ENCODE assay signal across 26 mouse cellular contexts in genomic region chr3:31236146-31236545, GRCm38 (mm10).
DNase-seq lines count a peak whose midpoint lies in the region; ATAC-seq and TF ChIP-seq lines count a peak whose summit lies in the region.
"Had no signal": no experiment of that assay in that cellular context is flagged by ENCODE, and none has a peak within 500 bp of the region (broad histone marks: within the 10 kb centered on the region; RNA-seq: fewer than 3 reads in every experiment).

No protein-coding gene starts in this region.

- no peak for TF ChIP-seq POLR2A in cortical plate, adult 2 months (IDR thresholded peaks at IDR 0.05; ENCODE audit: extremely low read depth, insufficient read depth, low read length)

- H3K9me3 ChIP-seq in kidney, embryonic 14.5 days (ENCODE audit: control insufficient read depth, low read length) = no peaks in the 10 kb centered on the region
- H3K9me3 ChIP-seq: hindbrain, embryonic 10.5 days; hindbrain, embryonic 15.5 days; limb, embryonic 13.5 days; midbrain, embryonic 10.5 days; midbrain, embryonic 15.5 days; neural tube, embryonic 15.5 days; stomach, embryonic 15.5 days had no signal

- ATAC-seq in kidney, embryonic 14.5 days (ENCODE audit: low FRiP score, low TSS enrichment) = peak; percentile 23; the same call in 1 of the 2 replicates
- ATAC-seq: forebrain, postnatal 0 days; inflammation-experienced regulatory T-cells, adult 6 months; midbrain, embryonic 15.5 days; Patski had no signal

- no peak overlapping the region for H3K4me3 ChIP-seq in kidney, embryonic 14.5 days (ENCODE audit: low read length)
- H3K4me3 ChIP-seq in cortical plate, adult 2 months (ENCODE audit: insufficient read depth, low read length) = no peak overlapping the region
- H3K4me3 ChIP-seq: erythroblast, embryonic 14.5 days; hindbrain, embryonic 10.5 days; hindbrain, embryonic 15.5 days; limb, embryonic 13.5 days; midbrain, embryonic 10.5 days; midbrain, embryonic 15.5 days; neural tube, embryonic 15.5 days; stomach, embryonic 15.5 days had no signal

- H3K4me2 ChIP-seq in kidney, embryonic 14.5 days (replicated peaks; ENCODE audit: low read depth, low read length) = no peak overlapping the region
- H3K4me2 ChIP-seq: hindbrain, embryonic 15.5 days; limb, embryonic 13.5 days; liver, embryonic 11.5 days; midbrain, embryonic 15.5 days; neural tube, embryonic 15.5 days; stomach, embryonic 15.5 days had no signal

- peak overlapping the region; percentile 76 for H3K27ac ChIP-seq in kidney, embryonic 14.5 days (ENCODE audit: low read depth, low read length)
- 0 out of 2 replicates have a peak overlapping the region, but pooled peaks have one; percentile 13 for H3K27ac ChIP-seq in cortical plate, adult 2 months (ENCODE audit: insufficient read depth, low read length)
- H3K27ac ChIP-seq: hindbrain, embryonic 10.5 days; hindbrain, embryonic 15.5 days; limb, embryonic 13.5 days; midbrain, embryonic 10.5 days; midbrain, embryonic 15.5 days; neural tube, embryonic 15.5 days; stomach, embryonic 15.5 days had no signal

- H3K4me1 ChIP-seq in kidney, embryonic 14.5 days (ENCODE audit: control insufficient read depth, insufficient read depth, low read length) = peaks cover 28% of the 10 kb centered on the region
- H3K4me1 ChIP-seq in cortical plate, adult 2 months (ENCODE audit: control insufficient read depth, insufficient read depth, low read length) = no peaks in the 10 kb centered on the region
- H3K4me1 ChIP-seq: hindbrain, embryonic 15.5 days; midbrain, embryonic 10.5 days; midbrain, embryonic 15.5 days; neural tube, embryonic 15.5 days had no signal

- no peaks in the 10 kb centered on the region for H3K36me3 ChIP-seq in kidney, embryonic 14.5 days (ENCODE audit: control insufficient read depth, insufficient read depth, low read length)
- H3K36me3 ChIP-seq: hindbrain, embryonic 10.5 days; limb, embryonic 13.5 days; midbrain, embryonic 10.5 days; stomach, embryonic 15.5 days had no signal

- 54% methylated on average over 3 of the region's 3 CpGs for WGBS in kidney, embryonic 14.5 days

- DNase-seq in kidney, adult 11 months = no peak
- DNase-seq in lung, postnatal 10 days = peak; percentile 15
- DNase-seq in lung, adult 18-20 months = no peak
- DNase-seq in kidney, postnatal 14 days = peak; percentile 17
- DNase-seq in gastrocnemius, postnatal 36 days = no peak
- DNase-seq: adrenal gland, postnatal 25 days; cerebellum, adult 11-12 months; cerebellum, postnatal 10 days; forebrain, postnatal 0 days; heart, postnatal 14 days; retina, postnatal 1 day; right cerebral cortex, postnatal 14 days; thymus, postnatal 4 days had no signal

- H3K9ac ChIP-seq in kidney, embryonic 14.5 days (ENCODE audit: low read depth, low read length) = no peak overlapping the region
- H3K9ac ChIP-seq: forebrain, postnatal 0 days; hindbrain, embryonic 15.5 days; limb, embryonic 13.5 days; midbrain, embryonic 15.5 days; neural tube, embryonic 15.5 days; stomach, embryonic 15.5 days had no signal

- H3K27me3 ChIP-seq in kidney, embryonic 14.5 days (ENCODE audit: control insufficient read depth, insufficient read depth, low read length) = no peaks in the 10 kb centered on the region
- H3K27me3 ChIP-seq: hindbrain, embryonic 15.5 days; limb, embryonic 13.5 days; midbrain, embryonic 15.5 days; neural tube, embryonic 15.5 days; Patski; stomach, embryonic 15.5 days had no signal

- intact Hi-C loops in gastrocnemius, postnatal 36 days (cut with DNase I) = no loop called here

- TF ChIP-seq CTCF in cortical plate, adult 2 months (IDR thresholded peaks at IDR 0.05; ENCODE audit: extremely low read depth, insufficient read depth, low read length) = no peak

Comparison
In these comparisons a context has a peak if more than half of its experiments do, and no peak if none do; other contexts are left out.
1. DNase-seq: peak in lung, postnatal 10 days (single experiment) and kidney, postnatal 14 days (single experiment); none in kidney, adult 11 months (single experiment), lung, adult 18-20 months (0 of 2) and gastrocnemius, postnatal 36 days (0 of 2).